Mouse (Mus musculus) lung, postnatal 10 days (tissue): ENCODE results near the gene Gapdhs.

Experiments
- DNase-seq: peaks from one replicate; pipeline ENCODE4 v3.0.0; 2021

The Gapdhs gene

DNA sequence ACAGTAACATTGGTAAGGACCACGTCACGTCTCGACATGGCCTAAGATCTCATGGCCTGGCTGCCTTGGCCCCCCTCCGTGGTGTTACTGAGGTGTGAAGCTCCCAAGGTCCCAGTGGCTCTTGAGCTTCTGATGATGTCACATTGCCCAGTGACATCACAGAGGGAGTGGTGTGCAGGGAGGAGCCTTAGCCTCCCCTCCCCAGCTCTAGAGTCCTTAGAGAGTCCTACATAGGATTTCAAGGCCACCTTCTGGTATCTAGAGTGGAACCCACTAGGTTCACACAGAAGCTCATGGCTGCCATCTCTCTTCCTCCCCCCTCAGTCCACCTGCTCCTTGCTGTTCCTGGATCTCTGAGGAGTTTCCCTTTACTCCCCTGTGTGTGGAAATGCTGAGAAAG, at the start of gene Gapdhs:
Gene Gapdhs (minus strand): TSS at position 65 of the 400 bp plus-strand sequence.
- DNase-seq: peak; percentile 10

DNA sequence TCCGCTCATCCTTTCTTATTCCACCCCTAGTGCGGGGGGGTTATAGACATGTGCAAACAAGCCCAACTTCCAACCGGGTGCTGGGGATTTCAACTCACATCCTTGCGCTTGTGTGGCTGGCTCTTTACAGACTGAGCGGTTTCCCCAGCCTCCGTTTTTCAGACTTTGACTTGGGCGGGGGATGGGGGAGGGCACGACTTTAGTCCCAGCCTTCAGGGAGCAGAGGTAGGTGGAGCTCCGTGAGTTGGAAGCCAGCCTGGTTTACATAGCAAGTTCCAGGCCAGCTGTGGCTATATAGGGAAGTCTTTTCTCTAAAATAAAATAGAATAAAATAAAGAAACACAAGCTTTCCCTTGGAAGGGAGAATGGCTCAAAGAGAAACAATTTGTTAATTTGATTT, 48.4 kb upstream of the Gapdhs start:
- no peak for DNase-seq

DNA sequence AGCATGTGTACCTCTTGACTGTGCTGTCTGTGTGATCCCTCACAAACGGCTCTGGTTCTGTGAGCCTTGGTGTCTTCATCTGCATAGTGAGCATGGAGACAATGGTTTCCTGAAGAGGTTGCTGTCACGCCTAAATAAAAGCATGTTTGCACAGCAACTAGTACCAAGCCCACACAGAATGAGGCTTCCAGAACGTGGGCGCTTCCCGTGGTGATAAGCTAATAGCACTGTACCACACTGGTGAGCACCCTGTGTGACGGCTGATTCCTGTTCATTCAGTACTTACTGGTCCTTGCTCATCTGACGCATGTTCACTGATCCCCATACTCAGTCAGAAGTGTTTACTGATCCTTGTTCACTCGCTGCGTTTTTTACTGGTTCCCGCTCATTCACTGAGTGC, 46.7 kb upstream of the Gapdhs start:
- no peak for DNase-seq

DNA sequence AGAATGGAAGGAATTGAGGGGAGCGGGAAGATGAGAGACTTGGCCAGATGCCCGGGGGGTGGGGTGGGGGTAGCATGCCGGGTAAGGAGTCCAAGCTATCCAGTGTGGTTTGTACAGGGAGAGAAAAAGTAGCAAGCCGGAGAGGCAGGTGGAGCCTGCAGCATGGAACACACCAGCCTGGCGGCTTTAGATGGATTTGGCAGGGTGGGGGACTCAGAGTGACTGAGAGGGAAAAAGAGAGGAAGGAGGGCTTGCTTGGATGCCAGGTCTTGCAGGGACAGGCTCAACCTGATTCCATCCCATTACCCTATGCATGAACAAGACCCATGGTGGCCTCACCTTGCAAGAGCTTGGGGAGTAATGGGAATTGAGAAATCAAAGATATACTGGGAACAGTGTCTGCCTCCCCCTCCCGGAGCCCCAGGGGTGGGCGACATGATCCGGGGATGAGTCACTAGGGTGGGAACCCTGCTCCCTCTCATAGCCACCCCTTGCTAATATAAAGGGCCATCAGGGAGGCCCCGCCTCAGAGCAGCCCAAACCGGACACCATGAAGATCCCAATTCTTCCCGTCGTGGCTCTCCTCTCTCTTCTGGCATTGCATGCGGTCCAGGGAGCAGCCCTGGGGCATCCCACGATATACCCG, 44.0 kb upstream of the Gapdhs start, which contains the start of gene Krtdap:
Gene Krtdap (plus strand): TSS at position 520 of the 646 bp plus-strand sequence.
- no peak for DNase-seq

DNA sequence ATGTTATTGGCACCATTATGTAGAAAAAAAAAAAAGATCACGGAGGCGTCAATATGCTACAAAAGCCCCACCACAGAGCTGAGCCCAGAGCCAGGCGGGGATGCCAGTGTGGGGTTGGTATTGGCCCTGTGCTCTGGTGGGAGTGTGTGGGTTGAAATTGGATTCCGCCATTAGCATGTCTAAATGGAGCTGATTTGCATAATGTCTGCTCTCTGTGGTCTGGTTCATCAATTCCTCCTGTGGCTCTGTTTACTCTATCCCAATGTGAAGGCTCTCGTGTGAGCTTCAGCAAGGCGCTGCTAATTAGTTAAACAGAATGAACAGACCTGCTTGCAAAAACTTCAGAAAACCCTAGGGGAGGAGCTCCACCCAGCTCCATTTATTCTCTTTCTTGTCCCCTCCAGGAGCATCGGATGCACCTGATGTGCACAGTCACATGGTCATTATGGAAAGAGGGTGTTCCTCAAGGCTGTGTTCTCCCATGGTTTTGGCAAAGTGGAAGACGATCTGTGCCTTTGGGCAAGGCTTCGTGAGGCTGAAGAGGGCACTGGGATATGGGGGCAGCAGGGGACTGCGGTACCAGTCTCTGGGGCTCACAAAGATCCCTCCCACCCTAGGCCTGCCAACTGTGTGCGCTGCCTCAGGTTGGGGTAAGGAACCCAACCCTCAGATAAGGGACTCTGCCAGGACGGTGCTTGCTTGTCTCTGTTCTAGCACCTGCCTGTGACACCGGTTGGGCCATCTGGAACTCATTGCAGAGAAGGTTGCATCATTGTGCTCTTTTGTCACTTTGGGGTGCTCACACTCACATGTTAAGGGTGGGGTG, 42.5 kb upstream of the Gapdhs start:
- DNase-seq: no peak

DNA sequence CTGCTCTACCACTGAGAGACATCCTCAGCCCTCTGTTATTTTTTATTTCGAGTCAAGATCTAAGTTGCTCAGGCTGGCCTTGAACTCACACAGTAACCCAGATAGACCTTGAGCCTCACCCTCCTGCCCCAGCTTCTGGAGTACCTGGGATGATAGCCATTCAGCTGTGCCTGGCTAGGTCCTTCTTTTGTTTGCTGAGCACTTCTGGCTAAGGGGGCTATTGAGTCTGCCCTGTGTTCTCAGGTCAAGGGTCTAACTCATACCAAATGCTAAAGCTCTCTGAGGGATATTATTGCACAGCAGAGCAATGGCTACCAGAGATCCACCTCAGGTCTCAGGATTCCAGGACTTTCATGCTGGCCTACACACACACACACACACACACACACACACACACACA, 41.7 kb upstream of the Gapdhs start:
- no peak for DNase-seq

DNA sequence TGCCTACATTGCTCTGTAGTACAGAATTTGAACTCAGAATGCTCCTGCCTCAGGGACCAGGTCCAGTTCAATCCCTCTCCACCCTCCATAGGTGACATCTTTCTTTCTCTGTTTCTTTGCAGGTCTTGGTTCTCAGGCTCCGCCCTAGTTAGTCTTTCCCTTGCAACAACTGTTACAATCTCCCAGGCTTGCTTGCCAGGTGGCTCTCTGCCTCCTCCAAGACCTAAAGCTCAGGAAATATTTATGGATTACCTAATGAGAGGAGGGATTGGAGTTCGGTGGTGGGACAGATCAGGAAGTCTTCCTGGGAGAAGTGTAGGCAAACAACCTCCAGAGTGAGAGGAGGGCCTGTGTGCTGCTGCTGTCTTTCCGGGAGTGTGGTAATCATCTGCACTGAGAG, 39.2 kb upstream of the Gapdhs start:
- DNase-seq: no peak

DNA sequence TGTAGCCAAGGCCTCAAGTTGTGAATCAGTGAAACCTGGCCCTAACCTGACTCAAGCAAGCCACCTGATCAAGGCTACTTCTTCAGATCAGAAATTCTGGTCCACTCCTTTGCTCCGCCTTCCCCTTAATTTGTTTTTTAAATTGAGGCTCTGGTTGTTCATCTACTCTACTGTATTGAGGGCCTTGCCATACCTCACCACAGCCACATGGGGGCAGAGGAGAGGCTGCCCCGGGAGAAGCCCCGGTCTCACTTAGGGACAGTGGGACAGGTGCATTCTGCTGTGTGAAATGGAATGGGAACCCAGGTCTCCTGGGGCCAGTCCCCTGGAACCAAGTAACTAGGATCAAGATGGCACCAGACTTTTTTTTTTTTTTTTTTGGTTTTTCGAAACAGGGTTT, 38.3 kb upstream of the Gapdhs start:
- DNase-seq: no peak

DNA sequence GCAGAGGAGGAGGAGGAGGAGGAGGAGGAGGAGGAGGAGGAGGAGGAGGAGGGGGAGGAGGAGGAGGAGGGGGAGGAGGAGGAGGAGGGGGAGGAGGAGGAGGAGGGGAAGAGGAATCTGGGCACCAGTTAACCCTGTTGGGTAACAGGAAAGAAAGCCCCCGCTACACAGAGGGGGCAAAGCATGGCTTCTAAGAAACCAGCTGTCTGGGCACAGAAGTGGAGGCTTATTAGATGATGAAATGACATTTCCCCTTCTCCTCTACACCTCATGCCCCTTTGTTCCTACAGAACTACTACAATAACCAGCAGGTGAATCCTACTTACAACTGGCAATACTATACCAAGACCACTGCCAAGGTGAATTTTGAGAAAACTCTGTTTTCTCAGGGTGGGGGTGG, 34.4 kb upstream of the Gapdhs start:
- DNase-seq: no peak

DNA sequence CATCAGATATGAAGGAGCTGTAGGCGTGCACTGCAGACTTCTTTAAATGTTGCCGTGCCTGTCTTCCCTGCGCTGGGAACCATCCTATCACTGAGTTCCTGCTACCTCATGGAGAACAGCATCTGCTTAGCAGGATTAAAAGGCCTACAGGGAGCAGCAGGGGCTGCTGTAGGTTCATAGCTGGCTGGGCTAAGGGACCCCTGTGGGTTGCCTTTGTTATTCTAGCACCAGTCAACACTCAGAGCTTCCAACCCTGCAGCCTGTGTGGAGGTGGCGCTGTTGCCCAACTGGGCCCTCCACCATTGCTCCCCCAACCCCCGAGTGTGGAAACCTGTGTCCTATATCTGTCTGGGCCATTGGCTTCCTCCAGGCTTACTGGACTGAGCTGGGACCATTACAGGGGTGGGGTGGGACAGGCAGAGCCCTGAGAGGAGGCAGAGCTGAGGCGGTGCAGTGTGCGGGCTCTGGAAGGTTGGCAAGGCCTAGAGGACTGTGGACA, 33.6 kb upstream of the Gapdhs start:
- DNase-seq: no peak

DNA sequence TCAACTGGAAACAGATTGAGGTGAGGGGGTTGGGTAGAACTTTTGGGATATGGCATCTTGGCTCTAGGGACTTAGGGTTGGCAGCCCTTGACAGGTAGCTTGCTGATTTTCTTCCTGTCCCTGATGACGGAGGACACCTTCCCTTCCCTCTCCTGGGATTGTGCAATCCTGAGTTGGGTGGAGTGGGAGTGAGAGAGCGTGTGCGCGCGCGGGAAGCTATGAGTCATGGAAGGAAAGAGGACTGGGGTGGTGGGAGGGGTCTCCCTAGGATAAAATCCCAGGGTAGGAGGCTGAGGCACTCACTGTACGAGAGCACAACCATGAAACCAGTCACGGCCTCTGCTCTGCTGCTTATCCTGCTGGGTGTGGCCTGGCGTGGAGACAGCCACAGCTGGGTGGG, 32.6 kb upstream of the Gapdhs start:
- no peak for DNase-seq

DNA sequence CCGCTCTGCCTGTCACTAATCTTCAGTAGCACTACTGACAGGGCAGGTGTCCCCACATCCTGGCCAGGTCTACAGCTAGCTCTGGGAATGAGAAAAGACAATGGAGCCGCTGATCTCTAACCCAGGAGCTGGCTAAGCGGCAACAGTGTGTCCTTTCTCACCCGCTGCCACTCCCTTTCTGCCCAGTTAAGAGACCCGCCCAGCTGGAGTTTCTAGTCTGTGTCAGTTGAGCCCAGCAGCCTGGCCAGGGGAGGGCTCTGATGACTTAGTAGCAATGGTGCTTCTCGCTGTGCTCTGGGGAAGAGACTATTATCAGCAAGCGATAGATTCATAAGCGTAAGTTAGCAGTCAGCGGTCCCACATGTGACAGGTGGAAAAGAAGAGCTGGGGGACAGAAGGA, 25.8 kb upstream of the Gapdhs start:
- no peak for DNase-seq

DNA sequence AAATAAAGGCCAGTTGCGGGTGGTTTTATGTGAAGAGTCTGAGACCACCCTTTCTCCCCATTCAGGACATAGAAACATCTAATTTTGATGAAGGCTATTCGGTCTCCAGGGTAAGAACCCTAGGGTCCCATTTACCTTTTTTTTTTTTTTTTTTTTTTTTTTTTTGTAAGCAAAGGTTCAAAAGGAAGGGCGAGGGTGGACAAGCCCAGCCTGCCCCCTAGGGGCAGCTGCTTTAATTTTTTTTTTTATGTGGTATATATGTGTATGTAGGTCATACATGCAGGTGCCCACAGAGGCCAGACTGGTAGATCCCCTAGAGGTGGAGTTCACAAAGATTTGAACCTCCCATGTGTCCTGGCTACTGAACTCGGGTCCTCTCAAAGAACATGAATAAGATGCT, 22.9 kb upstream of the Gapdhs start:
- no peak for DNase-seq

DNA sequence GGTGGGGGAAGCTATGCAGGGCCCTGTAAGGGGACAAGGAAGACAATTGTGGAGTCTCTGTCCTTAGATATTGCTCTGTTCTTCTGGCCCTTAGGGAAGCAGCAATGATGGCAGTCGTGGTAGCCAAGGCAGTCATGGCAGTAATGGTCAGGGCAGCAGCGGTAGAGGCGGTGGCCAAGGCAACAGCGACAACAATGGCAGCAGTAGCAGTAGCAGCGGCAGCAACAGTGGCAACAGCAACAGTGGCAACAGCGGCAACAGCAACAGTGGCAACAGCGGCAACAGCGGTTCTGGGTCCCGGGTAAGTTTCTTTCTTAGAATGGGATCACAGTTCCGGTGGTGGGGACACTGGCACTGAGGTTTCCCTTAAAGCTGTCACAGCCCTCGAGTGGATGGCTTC, 21.7 kb upstream of the Gapdhs start:
- no peak for DNase-seq

DNA sequence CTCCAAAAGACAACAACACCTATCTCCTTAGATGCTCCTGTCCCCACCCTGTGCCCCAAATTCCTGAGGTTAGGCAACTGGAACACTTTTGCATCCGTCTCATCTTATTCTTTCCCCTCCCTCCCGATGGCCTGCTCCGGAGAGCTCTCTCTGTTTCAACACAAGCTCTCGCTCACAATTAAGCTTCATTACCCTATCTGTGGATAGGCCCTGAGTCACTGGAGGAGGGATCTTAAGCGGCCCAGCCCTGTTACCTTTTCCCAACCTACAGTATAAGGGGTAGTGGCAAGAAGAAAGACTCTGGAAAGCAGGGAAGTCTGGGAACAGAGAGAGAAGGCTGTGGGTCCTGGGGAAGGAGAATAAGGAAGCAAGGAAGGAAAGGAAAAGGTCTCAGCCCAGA, 20.0 kb upstream of the Gapdhs start, which contains the start of gene Dmkn:
Gene Dmkn (plus strand): TSS at position 301 of the 400 bp plus-strand sequence.
- DNase-seq: no peak

DNA sequence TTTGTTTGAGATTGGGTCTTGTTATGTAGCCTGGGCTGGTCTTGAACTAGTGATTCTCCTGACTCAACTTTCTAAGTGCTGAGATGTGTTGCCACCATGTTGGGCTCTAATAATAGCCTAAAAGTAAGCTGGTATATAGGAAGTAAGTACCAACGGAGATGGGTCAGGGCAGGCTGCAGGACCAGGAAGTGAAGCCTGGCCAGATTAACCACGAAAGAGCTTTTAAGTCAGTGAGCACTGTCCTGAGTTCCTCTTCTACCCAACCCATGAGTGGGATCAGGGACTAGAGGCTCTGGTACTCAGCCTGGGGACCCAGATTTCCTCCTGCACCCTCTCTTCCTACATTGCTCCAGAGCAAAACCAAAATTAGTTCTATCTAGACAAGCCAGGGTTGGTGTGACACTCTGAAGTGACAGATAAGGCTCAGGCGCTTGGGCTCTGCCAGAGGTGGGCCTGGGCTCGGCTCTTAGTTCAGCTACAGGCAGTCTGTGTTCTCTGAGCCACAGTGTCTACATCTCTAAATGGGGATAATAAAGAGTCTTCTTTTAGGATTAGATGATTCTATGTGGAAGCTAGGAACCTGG, 18.4 kb upstream of the Gapdhs start:
- DNase-seq: no peak

DNA sequence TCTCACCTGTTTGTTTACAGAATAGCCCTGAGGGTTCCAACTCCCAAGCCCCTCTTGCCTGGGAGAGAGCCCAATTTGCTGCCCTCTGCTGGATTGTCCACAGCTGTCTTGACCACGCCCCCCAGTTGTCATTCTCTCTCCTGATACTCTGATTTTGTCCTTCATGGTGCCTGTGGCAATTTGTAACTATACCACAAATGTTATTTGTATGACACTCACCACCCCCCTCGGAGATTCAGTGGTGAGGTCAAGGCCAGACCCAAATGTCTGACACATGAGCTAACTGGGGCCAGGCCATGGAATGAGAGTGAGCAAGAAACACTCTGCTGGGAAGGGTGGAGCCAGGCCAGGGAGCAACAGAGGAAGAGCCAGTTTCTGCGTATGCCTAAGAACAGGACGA, 15.4 kb upstream of the Gapdhs start:
- peak; percentile 60 for DNase-seq

DNA sequence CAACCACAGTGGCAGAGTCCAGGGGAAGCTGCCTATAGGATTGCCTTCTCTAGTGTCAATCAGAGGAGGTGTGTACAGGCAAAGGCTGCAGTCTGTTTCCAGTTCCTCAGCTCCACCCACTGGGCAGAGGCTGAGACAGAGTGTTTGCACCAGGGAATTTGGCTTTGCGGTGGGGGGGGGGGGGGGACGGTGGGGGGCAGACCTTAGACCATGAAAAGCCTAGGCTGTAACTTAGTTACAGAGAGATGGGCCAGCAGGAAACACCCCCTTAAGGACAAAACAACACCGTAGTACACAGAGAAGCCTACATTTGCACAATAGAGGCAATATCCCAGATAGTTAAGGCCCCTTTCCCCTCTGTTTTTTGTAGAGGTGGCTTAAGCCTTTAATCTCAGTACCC, 13.5 kb upstream of the Gapdhs start:
- no peak for DNase-seq

DNA sequence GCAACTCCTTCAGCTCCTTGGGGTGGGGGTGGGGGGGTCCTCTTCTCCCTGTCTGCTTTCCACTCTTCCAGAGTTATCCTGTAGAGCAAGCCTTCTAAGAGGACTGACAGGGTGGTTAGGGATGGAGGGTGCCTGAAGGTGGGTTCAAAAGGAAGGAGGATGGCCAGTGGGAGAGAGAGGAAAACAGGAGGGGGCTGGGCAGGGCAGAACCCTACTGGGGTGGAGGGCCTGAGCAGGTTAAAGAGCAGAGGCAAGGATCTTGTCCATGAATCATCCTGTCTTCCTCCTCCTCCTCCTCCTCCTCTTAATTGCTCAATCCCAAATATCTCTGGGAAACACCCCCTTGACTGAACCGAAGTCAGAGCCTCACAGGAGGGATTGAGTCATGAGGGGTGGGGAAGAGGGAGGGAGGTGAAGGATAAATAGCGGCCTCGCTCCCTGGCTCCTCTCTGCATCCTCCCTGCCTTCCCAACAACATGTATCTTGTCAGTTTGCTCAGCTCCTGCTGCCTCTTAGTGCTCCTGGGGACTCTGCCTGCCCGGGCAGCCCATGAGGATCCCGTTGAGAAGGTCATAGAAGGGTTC, 7.7 kb upstream of the Gapdhs start, which contains the start of gene Sbsn:
Gene Sbsn (plus strand): TSS at position 386 of the 584 bp plus-strand sequence.
- DNase-seq: no peak

DNA sequence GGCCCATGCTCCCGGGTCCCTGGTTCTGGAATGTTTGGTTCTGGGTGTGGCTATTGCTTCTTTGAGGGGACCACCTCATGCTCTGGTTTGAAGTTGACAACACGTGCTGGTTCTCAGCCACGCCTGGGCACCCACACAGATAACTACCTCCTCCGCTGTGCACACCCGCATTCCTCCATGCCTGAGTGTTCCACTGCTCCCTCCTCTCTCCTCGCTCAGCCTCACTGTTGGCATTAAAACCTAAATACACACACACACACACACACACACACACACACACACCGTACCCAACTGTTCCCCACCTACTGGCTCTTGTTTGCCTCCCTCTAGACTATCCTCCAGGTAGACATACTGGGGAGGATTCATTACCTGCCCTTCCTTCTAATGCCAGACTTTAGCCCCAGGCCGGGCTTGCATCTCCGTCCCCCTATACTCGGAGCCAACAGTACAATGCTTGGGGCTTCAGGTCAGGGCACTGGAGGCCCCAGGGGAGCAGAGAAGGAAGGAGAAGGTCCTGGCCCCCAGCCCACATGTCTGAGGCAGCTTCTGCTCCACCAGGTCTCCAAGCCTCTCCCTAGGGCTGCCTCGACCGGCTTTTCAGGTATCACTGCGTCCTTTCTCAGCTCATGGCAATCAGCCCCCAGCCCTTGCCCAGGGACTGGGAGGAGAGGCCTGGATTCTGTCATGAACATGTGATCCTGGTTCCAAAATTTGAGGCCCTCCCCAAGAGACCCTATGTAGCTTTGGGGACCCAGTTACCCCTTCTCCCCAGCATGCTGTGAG, 6.5 kb upstream of the Gapdhs start:
- no peak for DNase-seq

DNA sequence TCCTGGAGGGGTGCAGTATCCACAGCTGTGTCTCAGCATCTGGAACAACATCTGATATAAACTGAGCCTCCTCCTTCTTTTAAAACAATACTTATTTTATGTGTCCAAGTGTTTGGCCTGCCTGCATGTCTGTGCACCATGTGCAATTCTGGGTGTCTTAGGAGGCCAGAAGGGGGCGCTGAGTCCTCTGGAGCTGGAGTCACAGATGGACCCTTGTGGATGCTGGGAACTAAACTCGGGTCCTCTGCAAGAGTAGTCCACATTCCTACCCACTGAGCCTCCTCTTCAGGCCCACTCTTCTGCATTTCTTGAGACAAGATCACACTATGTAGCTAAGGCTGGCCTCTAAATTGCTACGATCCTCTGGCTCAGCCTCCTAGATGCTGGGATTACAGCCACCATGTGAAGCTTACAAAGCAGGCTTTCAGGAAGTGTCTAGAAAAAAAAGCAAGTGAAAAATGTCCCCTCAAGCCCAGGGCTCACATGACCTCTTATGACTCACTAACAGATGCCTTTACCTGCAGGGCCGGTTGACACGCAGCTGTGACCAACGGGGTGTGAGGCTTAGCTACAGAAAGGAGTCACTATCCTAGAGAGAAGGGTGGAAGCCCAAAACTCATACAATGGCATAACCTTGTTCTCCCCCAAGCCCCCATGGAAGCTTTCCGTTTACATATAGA, 4.2 kb upstream of the Gapdhs start:
- DNase-seq: no peak

DNA sequence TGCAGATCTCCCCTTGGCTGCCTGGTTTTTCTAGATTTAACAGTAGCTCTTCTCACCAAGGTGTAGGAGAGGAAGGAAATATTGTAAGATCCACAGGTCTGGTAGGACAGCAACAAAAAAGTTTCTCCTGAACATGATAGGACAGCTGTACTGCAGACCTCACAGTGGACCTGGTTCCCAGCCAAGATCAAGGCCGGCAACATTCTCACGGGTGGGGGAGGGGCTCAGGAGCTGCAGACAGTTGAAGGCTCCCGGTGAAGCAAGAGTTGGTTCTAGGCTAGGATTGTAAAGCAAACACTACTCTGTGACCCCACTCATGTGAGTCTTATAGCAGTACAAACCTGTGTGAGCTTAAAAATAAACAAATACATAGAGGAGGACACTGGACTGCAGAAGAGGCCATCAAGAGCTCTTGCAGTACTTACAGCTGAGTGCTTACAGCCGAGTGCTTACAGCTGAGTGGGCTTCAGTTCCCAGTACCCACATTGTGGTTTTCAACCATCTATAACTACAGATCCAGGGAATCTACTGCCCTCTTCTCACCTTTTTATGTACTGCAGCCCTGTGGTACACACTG, 629 bp upstream of the Gapdhs start:
- DNase-seq: peak; percentile 75
